Mouse (Mus musculus): ENCODE results near the gene Frmd4a. TPM values are rescaled to one million over a fixed set of nuclear protein-coding genes. Genes with fewer than 3 reads are reported as not detected.
A peak's percentile ranks its signal among the peaks of the same experiment; 100 is the strongest.

Gene Frmd4a
- polyA plus RNA-seq, 1 experiment from 2014 or later = 48.1 TPM

DNA sequence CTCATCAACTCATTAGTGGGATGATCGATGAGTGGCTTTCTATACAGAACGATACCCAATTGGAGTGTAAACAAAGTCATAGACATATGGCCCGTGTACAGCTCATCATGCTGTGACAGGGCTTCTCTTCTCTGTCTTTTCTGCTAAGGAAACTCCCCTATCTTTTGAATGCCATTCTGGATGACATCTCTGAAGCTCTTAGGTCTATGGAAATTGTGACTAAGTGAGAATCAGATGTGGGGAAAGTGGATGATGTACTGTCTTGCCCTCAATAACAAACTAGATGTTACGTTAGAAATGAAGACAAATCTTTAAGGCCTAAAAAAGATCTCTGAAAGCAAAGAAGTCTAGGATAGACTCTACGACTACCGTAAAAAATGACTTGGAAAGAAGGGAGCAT lies 362.9 kb downstream of the Frmd4a start:
- no peak overlapping the region for H3K4me3 ChIP-seq (ENCODE audit: low read length)
- no peak overlapping the region for H3K27ac ChIP-seq (ENCODE audit: low read depth, low read length)
- no peak overlapping the region for H3K4me2 ChIP-seq (ENCODE audit: low read length)
- WGBS = 87% methylated on average over 6 of the region's 6 CpGs
- no peak for ATAC-seq
- H3K36me3 ChIP-seq (ENCODE audit: control insufficient read depth, insufficient read depth, low read length) = no peaks in the 10 kb centered on the region
- no peaks in the 10 kb centered on the region for H3K27me3 ChIP-seq (replicated peaks; ENCODE audit: control insufficient read depth, insufficient read depth, low read length)
- H3K4me1 ChIP-seq (ENCODE audit: control insufficient read depth, insufficient read depth, low read depth, low read length) = no peaks in the 10 kb centered on the region
- no peak overlapping the region for H3K9ac ChIP-seq (ENCODE audit: low read depth, low read length)
- H3K9me3 ChIP-seq (ENCODE audit: control insufficient read depth, low read length) = no peaks in the 10 kb centered on the region

DNA sequence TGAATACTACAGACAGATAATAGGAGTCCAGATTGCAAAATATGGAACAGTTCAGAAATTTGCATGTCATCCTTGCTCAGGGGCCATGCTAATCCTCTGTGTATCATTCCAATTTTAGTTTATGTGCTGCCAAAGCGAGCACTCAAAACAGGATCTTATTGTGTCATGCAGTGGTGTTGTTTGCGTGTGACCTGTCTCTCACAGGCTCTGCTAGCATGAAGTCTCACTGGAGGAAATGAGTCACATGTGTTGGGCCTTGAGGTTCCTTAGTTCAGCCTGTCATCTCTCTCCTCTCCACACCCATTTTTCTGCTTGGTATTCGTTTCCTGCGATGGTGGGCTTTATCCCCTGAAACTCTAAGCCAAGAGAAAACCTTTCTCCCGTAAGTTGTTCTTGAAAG lies 363.4 kb downstream of the Frmd4a start:
- H3K9ac ChIP-seq (ENCODE audit: low read depth, low read length) = no peak overlapping the region
- no peak overlapping the region for H3K4me2 ChIP-seq (ENCODE audit: low read length)
- 89% methylated on average over 5 of the region's 5 CpGs for WGBS
- H3K4me1 ChIP-seq (ENCODE audit: control insufficient read depth, insufficient read depth, low read depth, low read length) = no peaks in the 10 kb centered on the region
- no peak overlapping the region for H3K4me3 ChIP-seq (ENCODE audit: low read length)
- ATAC-seq = no peak
- H3K36me3 ChIP-seq (ENCODE audit: control insufficient read depth, insufficient read depth, low read length) = no peaks in the 10 kb centered on the region
- no peak overlapping the region for H3K27ac ChIP-seq (ENCODE audit: low read depth, low read length)
- no peaks in the 10 kb centered on the region for H3K9me3 ChIP-seq (ENCODE audit: control insufficient read depth, low read length)
- no peaks in the 10 kb centered on the region for H3K27me3 ChIP-seq (replicated peaks; ENCODE audit: control insufficient read depth, insufficient read depth, low read length)

DNA sequence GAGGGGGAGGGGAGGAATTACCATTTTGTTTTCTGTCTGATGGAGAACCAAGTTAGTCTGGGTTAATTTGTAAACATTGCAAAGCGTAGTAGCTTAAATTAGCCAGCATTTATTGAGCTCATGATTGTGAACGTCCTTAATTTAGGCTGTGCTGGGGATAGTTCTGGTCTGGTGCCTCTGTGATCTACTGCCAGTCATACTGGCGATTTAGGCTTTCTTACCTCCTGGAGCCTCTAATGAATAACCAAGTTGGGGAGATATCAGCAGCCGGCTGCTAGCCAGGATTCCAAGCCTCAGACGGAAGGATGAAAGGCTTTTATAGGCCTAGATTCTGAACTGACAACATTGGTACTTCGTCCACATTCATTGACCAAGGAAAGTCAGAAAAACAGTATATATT lies 369.0 kb downstream of the Frmd4a start:
- no peak overlapping the region for H3K27ac ChIP-seq (ENCODE audit: low read depth, low read length)
- H3K27me3 ChIP-seq (replicated peaks; ENCODE audit: control insufficient read depth, insufficient read depth, low read length) = no peaks in the 10 kb centered on the region
- H3K4me2 ChIP-seq (ENCODE audit: low read length) = no peak overlapping the region
- no peak overlapping the region for H3K9ac ChIP-seq (ENCODE audit: low read depth, low read length)
- 25% methylated on average over 6 of the region's 6 CpGs for WGBS
- no peaks in the 10 kb centered on the region for H3K9me3 ChIP-seq (ENCODE audit: control insufficient read depth, low read length)
- H3K4me1 ChIP-seq (ENCODE audit: control insufficient read depth, insufficient read depth, low read depth, low read length) = 0 out of 2 replicates have a peak, but pooled peaks cover 2% of the 10 kb centered on the region
- no peaks in the 10 kb centered on the region for H3K36me3 ChIP-seq (ENCODE audit: control insufficient read depth, insufficient read depth, low read length)
- ATAC-seq = no peak
- no peak overlapping the region for H3K4me3 ChIP-seq (ENCODE audit: low read length)

- H3K4me1 ChIP-seq (ENCODE audit: control insufficient read depth, insufficient read depth, low read depth, low read length) = 0 out of 2 replicates have a peak, but pooled peaks cover 2% of the 10 kb centered on the region
- H3K9me3 ChIP-seq (ENCODE audit: control insufficient read depth, low read length) = no peaks in the 10 kb centered on the region
- 24% methylated on average over 6 of the region's 6 CpGs for WGBS
- H3K27ac ChIP-seq (ENCODE audit: low read depth, low read length) = no peak overlapping the region
- H3K4me3 ChIP-seq (ENCODE audit: low read length) = no peak overlapping the region
- H3K4me2 ChIP-seq (ENCODE audit: low read length) = peak overlapping the region; percentile 24; the same call in 1 of the 2 replicates
- no peak overlapping the region for H3K9ac ChIP-seq (ENCODE audit: low read depth, low read length)
- H3K36me3 ChIP-seq (ENCODE audit: control insufficient read depth, insufficient read depth, low read length) = no peaks in the 10 kb centered on the region
- H3K27me3 ChIP-seq (replicated peaks; ENCODE audit: control insufficient read depth, insufficient read depth, low read length) = no peaks in the 10 kb centered on the region
- ATAC-seq = 0 out of 2 replicates have a peak, but pooled peaks have one; percentile 19
These were observed 371.8 kb downstream of the Frmd4a start for GRCm38 (mm10) chr2:4389330-4389729.

DNA sequence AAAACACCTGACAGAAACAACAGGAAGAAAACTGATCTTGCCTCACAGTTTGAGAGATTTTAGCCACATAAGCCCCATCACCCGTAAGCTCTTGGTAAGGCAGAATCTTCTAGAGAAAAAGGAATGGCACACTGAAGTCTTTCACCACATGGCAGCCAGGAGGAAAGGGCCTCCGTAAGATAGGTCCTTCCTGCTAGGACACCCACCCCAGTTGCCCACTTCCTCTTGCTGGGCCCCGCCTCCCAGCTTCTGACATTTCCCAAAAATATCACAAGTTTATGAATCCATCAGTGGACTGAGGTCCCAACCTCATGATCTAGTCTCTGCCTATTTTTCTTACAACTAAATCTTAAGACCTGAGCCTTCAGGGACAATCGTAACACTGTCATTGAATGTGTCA lies 373.6 kb downstream of the Frmd4a start:
- Histone ChIP-seq H3K9me3 (ENCODE audit: control insufficient read depth, low read length) (no peaks in the 10 kb centered on the region), H3K27me3 (replicated peaks; ENCODE audit: control insufficient read depth, insufficient read depth, low read length) (no peaks in the 10 kb centered on the region), H3K4me1 (ENCODE audit: control insufficient read depth, insufficient read depth, low read depth, low read length) (0 out of 2 replicates have a peak, but pooled peaks cover 2% of the 10 kb centered on the region), H3K36me3 (ENCODE audit: control insufficient read depth, insufficient read depth, low read length) (no peaks in the 10 kb centered on the region), H3K9ac (ENCODE audit: low read depth, low read length) (no peak overlapping the region), H3K4me3 (ENCODE audit: low read length) (no peak overlapping the region), H3K27ac (ENCODE audit: low read depth, low read length) (no peak overlapping the region), H3K4me2 (ENCODE audit: low read length) (no peak overlapping the region)
- 88% methylated on average over 4 of the region's 4 CpGs for WGBS
- ATAC-seq = no peak

DNA sequence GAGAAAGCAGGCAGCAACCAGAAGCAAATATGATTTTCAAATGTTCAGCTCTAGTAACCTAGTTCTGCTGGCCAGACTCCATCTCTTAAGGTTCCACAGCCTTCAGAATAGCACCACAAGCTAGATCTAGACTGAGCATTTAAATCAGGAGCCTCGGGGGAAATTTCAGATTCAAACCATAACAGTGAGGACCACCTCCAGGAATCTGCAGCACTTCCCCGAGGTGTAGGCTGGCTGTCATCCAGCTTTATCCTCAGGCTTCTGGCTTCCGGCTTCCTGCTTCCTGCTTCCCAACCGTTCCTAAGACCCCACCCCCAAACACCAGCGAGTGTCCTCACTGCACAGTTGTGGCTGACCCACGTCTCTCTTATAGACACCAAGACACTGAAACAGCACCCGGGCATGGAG lies 374.2 kb downstream of the Frmd4a start:
- Histone ChIP-seq H3K27ac (ENCODE audit: low read depth, low read length) (no peak overlapping the region), H3K9ac (ENCODE audit: low read depth, low read length) (no peak overlapping the region), H3K36me3 (ENCODE audit: control insufficient read depth, insufficient read depth, low read length) (no peaks in the 10 kb centered on the region), H3K4me3 (ENCODE audit: low read length) (no peak overlapping the region), H3K4me2 (ENCODE audit: low read length) (no peak overlapping the region), H3K4me1 (ENCODE audit: control insufficient read depth, insufficient read depth, low read depth, low read length) (0 out of 2 replicates have a peak, but pooled peaks cover 2% of the 10 kb centered on the region), H3K27me3 (replicated peaks; ENCODE audit: control insufficient read depth, insufficient read depth, low read length) (no peaks in the 10 kb centered on the region), H3K9me3 (ENCODE audit: control insufficient read depth, low read length) (no peaks in the 10 kb centered on the region)
- WGBS = 48% methylated on average over 7 of the region's 7 CpGs
- no peak for ATAC-seq

DNA sequence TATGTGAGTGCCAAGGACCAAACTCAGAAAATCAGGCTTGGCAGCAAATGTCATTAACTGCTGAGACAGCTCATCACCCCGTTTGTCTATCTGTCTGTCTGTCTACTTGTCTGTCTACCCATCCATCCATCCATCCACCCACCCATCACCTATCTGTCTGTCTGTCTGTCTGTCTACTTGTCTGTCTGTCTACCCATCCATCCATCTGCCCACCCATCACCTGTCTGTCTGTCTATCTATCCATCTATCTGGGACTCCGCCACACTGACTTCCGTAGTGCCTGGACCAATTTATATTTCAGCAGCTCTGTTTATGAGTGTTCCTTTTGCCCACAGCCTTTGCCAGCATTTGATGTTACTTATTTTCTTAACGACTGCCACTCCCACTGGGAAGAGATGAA lies 375.5 kb downstream of the Frmd4a start:
- Histone ChIP-seq H3K4me1 (ENCODE audit: control insufficient read depth, insufficient read depth, low read depth, low read length) (0 out of 2 replicates have a peak, but pooled peaks cover 2% of the 10 kb centered on the region), H3K9me3 (ENCODE audit: control insufficient read depth, low read length) (no peaks in the 10 kb centered on the region), H3K4me2 (ENCODE audit: low read length) (no peak overlapping the region), H3K27me3 (replicated peaks; ENCODE audit: control insufficient read depth, insufficient read depth, low read length) (no peaks in the 10 kb centered on the region), H3K4me3 (ENCODE audit: low read length) (no peak overlapping the region), H3K9ac (ENCODE audit: low read depth, low read length) (no peak overlapping the region), H3K36me3 (ENCODE audit: control insufficient read depth, insufficient read depth, low read length) (no peaks in the 10 kb centered on the region), H3K27ac (ENCODE audit: low read depth, low read length) (no peak overlapping the region)
- no peak for ATAC-seq
- 94% methylated on average over 4 of the region's 4 CpGs for WGBS

- ATAC-seq = no peak
- H3K36me3 ChIP-seq (ENCODE audit: control insufficient read depth, insufficient read depth, low read length) = no peaks in the 10 kb centered on the region
- 90% methylated on average over 7 of the region's 7 CpGs for WGBS
- no peak overlapping the region for H3K27ac ChIP-seq (ENCODE audit: low read depth, low read length)
- H3K9ac ChIP-seq (ENCODE audit: low read depth, low read length) = no peak overlapping the region
- 0 out of 2 replicates have a peak, but pooled peaks cover 2% of the 10 kb centered on the region for H3K4me1 ChIP-seq (ENCODE audit: control insufficient read depth, insufficient read depth, low read depth, low read length)
- no peaks in the 10 kb centered on the region for H3K9me3 ChIP-seq (ENCODE audit: control insufficient read depth, low read length)
- no peak overlapping the region for H3K4me3 ChIP-seq (ENCODE audit: low read length)
- no peak overlapping the region for H3K4me2 ChIP-seq (ENCODE audit: low read length)
- H3K27me3 ChIP-seq (replicated peaks; ENCODE audit: control insufficient read depth, insufficient read depth, low read length) = no peaks in the 10 kb centered on the region
These were observed 377.1 kb downstream of the Frmd4a start for GRCm38 (mm10) chr2:4394641-4395040.

DNA sequence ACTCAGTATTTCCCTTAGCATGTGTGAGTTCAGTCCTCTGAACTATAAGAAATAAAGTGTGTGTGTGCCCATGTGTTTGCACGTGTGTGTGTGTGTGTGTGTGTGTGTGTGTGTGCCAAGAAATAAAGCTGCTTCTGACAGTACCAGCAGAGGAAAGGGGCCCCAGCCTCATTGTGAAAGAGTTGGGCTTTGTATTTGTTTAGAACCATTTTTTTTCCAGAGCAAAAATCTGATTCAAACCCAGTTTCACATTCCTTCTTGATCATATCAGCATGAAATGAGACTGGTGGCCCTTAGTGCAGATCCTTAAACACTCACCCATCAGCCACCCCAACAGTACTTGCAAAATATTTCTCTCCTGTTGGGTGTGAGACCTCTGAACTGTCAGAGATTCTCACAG lies 382.2 kb downstream of the Frmd4a start:
- peak overlapping the region; percentile 98; the same call in 1 of the 2 replicates for H3K27ac ChIP-seq (ENCODE audit: low read depth, low read length)
- ATAC-seq = no peak
- H3K4me3 ChIP-seq (ENCODE audit: low read length) = no peak overlapping the region

More for the DNA sequence above, 382.2 kb downstream of the Frmd4a start:
- no peak overlapping the region for H3K4me2 ChIP-seq (ENCODE audit: low read length)
- no peaks in the 10 kb centered on the region for H3K36me3 ChIP-seq (ENCODE audit: control insufficient read depth, insufficient read depth, low read length)
- H3K9me3 ChIP-seq (ENCODE audit: control insufficient read depth, low read length) = no peaks in the 10 kb centered on the region
- no peak overlapping the region for H3K9ac ChIP-seq (ENCODE audit: low read depth, low read length)
- no peaks in the 10 kb centered on the region for H3K27me3 ChIP-seq (replicated peaks; ENCODE audit: control insufficient read depth, insufficient read depth, low read length)
- WGBS = 43% methylated on average over 1 of the region's 1 CpGs
- peaks cover 19% of the 10 kb centered on the region for H3K4me1 ChIP-seq (ENCODE audit: control insufficient read depth, insufficient read depth, low read depth, low read length)
